Mouse (Mus musculus): ENCODE measurements around the gene Ankrd34a. TPM values are rescaled to one million over a fixed set of nuclear protein-coding genes. Genes with fewer than 3 reads are reported as not detected.
A peak's percentile ranks its signal among the peaks of the same experiment; 100 is the strongest.
"Not testable (repeated sequence)": the region's sequence is repeated elsewhere in the genome, so short reads cannot be mapped to it uniquely, and the experiment has no call there.

Gene Ankrd34a
- total RNA-seq, 2 experiments from 2014 or later: not detected

DNA sequence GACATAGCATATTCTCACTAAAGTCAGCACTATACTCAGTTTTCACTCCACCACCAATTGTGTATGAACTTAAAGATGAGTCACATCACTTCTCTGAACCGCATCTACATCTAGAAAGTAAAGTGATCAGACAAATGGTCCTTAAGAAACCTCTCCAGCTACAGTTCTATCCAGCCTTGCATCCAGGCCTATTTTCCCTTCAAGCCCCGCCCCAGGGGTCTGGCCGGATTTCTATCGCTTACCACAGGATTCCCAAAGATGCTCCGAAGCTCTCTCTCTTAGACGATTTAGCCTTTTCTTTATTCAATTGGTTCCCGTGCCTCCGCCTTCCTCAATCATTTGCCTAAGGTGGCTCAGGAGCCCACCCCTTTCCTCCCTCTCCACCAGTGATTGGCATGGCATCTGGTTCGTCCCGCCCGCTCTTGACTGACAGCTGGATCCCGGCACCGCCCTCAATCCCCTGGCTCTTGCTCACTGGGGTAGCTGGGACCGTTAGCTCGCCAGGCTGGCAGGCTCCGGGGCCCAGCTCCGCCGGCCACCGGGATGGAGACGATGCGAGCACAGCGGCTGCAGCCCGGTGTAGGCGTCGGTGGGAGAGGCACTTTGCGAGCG lies 4.3 kb downstream of the Ankrd34a start, which contains the start of gene Lix1l:
Gene Lix1l, plus strand, starts transcription at position 511 of the 612 bp plus-strand sequence.
- ATAC-seq (replicated peaks; ENCODE audit: low FRiP score, poor library complexity, severe bottlenecking): no peak

- no peak for ATAC-seq (replicated peaks; ENCODE audit: low FRiP score, poor library complexity, severe bottlenecking)
These were observed 4.9 kb downstream of the Ankrd34a start for GRCm38 (mm10) chr3:96601251-96601787.

DNA sequence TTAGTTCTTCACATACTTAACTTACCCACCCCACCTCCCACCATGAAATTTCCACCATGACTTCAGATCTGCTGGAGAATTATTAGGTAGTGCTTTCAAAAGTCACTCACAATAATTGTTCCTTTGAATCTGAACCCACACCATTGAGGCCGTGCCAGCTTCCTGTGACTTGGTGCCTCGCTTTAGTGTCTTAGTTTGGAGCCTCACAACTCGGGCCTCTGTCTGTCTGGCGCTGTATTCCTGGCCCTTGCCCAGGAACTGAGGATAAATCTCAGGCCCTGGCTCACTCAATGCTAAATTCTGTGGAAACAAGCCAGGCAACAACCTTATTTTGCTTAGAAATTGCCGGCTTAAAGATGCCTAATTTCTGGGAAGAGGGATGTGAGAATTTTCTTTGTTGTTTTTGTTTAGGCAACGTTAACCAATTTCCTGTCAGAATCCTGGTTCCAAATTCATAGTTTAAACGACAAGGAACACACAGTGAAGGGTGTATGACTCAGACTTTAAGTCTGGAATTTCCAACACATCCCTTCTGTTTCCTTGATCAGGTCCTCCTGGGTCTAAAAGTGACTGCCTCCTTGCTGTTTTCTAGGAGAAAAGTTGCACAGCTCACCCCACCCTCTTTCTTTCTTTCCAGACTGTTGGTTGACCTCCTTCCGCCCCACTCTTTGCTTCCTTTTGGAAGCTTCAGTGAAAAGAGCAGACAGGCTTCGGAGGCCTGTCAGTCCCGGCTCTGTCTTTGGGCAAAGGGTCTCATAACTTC lies 5.7 kb downstream of the Ankrd34a start:
- ATAC-seq (replicated peaks; ENCODE audit: low FRiP score, poor library complexity, severe bottlenecking): no peak

DNA sequence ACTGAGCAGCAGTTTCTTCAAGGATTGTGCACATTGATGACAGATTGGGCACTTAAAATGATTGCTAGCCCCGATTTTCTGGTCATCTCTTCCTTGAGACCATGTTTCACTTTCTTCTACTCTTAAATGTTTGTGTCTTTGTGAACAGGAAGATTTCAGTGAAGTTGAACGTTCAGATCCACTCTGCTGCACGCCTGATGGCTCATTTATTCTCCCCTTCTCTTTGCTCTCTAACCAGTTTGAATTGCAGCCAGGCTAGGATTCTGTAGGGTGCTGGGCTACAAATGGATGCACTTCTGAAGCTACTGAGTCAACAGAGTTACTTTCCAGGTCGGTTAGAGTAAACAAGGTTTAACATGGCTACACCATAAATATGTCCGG lies 6.3 kb downstream of the Ankrd34a start:
- no peak for ATAC-seq (replicated peaks; ENCODE audit: low FRiP score, poor library complexity, severe bottlenecking)

- no peak for ATAC-seq (replicated peaks; ENCODE audit: low FRiP score, poor library complexity, severe bottlenecking)
These were observed 6.9 kb downstream of the Ankrd34a start for GRCm38 (mm10) chr3:96603311-96603710.

DNA sequence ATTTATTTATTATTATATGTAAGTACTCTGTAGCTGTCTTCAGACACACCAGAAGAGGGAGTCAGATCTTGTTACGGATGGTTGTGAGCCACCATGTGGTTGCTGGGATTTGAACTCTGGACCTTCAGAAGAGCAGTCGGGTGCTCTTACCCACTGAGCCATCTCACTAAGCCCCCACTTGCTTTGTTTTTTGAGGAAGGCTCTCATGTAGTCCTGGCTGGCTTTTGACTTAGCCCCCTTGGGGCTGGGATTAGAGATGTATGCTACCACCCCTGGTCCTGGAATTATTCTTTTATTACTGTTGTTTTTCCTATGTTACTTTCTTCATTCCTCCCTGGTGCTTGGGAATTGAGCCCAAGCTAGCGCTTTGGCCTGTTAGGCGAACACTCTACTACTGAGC lies 9.6 kb downstream of the Ankrd34a start:
- ATAC-seq (replicated peaks; ENCODE audit: low FRiP score, poor library complexity, severe bottlenecking): not testable (repeated sequence)

DNA sequence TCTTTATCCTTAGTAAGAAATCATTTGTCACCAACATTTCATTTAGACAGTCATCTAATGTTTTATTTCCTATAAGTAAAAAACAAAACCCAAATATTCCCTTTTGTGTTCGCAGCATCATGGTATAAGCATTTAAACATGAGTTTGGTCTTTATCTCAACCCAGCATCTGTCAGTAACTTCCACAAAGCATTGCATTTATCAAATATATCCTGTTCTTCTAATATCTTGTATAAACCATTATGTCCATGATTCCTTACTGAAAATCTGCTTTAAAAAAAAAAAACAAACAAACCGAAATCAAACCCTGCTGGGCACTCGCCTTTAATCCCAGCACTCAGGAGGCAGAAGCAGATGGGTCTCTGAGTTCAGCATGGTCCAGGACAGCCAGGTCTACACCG lies 10.2 kb downstream of the Ankrd34a start:
- ATAC-seq (replicated peaks; ENCODE audit: low FRiP score, poor library complexity, severe bottlenecking): no peak

DNA sequence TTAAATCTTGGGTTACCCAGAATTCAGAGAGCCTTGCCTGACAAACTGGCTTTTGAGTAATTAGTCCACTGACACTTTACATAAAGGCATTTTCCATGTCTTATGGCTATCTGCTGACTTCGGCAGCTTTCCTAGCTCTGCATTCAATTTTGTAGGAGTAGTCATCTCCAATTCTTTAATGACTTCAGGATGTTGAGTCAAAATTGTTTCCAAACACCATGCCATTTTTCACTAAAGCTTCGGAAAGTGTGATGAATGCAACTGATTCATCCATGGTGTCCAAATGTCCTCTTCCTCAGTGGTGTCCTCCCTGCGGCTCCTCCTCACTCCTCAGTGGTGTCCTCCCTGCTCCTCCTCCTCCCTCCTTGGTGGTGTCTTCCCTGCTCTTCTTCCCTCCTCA lies 21.5 kb downstream of the Ankrd34a start:
- no peak for ATAC-seq (replicated peaks; ENCODE audit: low FRiP score, poor library complexity, severe bottlenecking)

- no peak for ATAC-seq (replicated peaks; ENCODE audit: low FRiP score, poor library complexity, severe bottlenecking)
These were observed 26.8 kb downstream of the Ankrd34a start for GRCm38 (mm10) chr3:96623201-96623600.

DNA sequence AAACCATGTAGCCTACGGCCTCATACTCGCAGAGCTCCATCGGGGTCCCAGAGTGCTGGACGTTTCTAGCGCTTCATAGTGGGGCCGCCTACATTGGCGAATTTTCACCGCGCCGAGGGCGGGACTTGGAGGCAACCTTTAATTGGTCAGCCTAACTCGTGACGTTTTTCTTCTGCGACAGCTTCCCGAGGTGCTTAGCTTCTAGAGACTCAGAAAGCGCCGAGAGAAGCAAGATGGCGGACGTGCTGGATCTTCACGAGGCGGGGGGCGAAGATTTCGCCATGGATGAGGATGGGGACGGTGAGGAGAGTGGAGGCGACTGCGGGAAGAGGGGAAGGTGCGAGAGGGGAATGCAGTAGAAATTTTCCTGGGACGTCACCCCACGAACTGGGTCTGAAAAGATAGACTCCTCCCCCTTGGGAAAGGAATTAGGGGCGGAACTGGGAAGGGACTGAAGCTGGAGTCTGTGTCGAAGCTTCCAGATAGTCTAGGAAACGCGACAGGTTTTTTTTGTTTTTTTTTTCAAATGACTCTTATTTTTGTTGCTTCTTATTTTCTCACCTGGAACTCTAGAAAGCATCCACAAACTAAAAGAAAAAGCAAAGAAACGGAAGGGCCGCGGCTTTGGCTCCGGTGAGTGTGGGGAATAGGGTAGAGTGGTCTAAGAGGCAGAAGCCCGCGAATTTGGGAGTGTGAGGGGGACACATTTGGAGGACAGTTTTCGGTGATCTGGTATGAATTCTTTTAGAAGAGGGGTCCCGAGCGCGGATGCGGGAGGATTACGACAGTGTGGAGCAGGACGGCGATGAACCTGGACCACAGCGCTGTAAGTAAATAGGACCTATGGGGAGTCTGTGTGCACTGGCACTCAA lies 33.5 kb downstream of the Ankrd34a start, which contains the start of gene Rbm8a:
Gene Rbm8a, plus strand, starts transcription at position 205 of the 872 bp plus-strand sequence.
- ATAC-seq (replicated peaks; ENCODE audit: low FRiP score, poor library complexity, severe bottlenecking): peak; percentile 97

DNA sequence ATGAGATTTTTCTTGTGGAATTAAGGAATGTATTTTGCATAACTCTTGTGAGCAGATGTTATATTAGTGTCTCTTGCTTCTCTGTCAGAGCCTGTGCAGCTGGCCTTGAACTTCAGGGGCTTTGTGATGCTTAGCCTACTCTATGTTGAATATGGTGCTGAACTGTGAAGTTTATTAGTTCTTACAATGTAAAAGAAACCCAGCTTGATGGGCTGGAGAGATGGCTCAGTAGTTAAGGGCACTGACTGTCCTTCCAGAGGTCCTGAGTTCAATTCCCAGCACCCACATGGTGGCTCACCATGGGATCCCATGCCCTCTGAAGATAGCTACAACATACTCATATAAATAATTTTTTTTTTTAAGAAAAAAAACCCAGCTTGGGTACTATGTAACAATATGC lies 35.6 kb downstream of the Ankrd34a start:
- no peak for ATAC-seq (replicated peaks; ENCODE audit: low FRiP score, poor library complexity, severe bottlenecking)

GRCm38 (mm10) chr3:96634015-96634414 lies 37.6 kb downstream of the Ankrd34a start:
- no peak for ATAC-seq (replicated peaks; ENCODE audit: low FRiP score, poor library complexity, severe bottlenecking)

DNA sequence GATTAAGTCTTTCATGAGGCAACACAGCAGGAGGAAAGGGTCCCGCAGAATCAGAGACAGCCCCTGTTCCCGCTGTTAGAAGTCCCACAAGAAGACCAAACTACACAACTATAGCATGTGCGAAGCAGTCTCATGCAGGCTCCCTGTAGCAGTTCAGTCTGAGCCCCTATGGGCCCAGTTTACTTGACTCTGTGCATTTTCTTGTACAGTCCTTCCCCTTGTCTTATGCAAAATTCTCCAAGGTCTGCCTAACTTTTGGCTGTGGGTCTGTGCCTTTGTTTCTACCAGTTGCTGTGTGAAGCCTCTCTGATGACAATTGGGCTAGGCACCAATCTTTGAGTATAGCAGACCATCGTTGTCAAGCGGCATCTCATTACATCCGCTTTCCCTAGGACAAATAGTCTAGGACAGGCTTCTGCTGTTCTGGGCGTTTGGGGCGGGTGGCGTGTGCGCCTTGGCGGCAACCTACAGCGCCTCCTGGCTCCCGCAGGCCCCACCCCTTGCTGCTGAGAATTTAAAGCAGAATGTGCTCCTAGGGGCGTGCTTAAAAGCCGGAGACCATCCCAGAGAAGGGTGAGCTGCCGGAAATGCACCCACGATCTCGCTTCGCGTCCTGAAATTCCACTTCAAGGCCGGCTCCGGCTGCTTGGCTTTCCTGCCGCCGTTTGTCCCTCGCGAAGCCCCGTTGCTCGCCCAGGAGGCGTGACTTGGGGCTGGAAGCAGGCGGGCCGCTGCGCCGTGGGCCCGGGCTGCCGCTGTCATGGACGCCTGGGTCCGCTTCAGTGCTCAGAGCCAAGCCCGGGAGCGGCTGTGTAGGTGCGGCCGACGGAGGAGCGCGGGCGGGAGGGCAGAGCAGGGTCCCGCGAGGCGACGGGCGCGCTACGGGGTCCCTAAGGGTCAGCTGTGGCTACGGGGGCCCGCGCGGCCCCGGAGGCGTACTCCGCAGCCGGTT lies 38.8 kb downstream of the Ankrd34a start, which contains the start of the genes Pex11b and Gm42957:
Gene Pex11b, plus strand, starts transcription at position 449 of the 952 bp plus-strand sequence.
Gene Gm42957, plus strand, starts transcription at position 547 of the 952 bp plus-strand sequence.
- peak; percentile 96 for ATAC-seq (replicated peaks; ENCODE audit: low FRiP score, poor library complexity, severe bottlenecking)

DNA sequence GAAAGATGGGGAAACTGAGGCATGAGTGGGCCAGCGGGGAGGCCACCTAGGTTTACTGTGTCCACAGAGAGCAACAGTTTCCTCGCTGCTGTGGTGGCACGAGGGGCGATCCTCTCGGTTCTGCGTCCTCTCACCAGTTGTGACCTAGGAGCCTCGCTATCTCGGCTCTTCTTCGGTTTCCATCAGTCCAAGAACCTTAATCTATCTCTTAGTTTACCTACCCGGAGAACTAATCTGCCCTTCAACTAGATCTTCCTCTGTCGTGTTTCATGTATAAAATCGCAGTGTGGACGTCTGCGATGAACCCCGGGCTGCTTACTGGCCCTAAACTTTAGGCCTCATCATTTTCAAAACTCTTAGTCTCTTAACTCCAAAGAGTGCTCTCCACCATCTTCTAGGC lies 39.5 kb downstream of the Ankrd34a start:
- no peak for ATAC-seq (replicated peaks; ENCODE audit: low FRiP score, poor library complexity, severe bottlenecking)

DNA sequence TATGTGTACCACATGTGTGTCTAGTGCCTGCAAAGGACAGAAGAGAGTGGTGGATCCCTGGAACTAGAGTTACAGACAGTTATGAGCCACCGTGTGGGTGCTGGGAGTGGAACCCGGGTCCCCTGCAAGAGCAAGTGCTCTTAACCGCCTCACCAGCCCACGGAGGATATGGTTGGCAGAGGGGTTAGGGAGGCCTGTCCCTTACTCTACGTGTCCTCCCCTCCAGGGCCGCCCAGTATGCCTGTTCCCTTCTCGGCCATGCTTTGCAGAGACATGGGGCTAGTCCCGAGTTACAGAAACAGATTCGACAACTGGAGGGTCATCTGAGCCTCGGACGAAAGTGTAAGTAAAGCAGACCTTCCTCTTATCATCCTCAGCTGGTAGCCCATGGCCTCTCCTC lies 40.0 kb downstream of the Ankrd34a start:
- no peak for ATAC-seq (replicated peaks; ENCODE audit: low FRiP score, poor library complexity, severe bottlenecking)

DNA sequence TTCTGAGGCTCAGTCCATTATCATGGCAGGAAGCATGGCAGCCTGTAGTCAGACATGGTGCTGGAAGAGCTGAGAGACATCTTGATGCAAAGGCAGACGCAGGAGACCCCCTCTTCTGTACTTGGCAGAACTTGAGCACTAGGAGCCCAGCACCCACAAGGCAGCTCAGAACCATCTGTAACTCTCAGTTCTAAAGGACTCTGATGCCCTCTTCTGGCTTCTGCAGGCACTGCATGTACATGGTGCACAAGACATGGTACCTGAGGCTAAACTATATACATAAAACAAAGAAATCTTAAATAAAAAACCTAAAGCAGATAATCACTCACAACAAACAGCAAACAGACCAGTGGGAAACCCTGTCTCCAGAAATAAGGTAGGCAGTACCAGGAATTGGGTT lies 42.8 kb downstream of the Ankrd34a start:
- peak; percentile 64; the same call in 1 of the 2 replicates for ATAC-seq (replicated peaks; ENCODE audit: low FRiP score, poor library complexity, severe bottlenecking)

DNA sequence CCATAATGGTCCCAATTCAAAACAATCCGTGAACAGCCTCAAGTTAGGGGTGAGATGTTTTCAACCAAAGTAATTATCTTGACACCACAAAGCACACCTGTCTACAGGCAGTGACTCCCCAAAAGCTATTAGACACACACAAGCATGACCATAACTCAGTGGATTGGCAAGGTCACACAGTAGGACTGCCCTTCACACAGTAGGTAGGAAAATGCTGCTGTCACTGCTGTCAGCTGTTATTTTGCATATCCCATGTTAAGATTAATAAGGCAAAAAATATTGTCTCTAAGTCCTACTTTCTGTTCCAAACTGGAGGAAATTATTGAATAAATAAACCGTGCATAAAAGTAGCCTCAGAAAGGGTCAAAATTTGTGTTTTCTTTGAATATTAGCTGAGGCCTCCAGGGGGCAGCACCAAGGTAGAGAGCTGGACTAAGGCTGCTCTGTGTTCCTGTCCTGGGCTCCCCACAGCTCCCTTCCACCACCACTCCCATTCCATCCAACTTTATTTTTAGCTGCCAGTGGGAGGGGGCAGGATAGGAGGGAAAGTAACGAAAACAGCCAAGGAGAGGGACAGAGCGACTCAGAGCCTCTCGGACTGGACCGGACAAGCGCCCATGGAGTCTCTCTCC lies 48.7 kb downstream of the Ankrd34a start, which contains the start of gene Itga10:
Gene Itga10, plus strand, starts transcription at position 567 of the 632 bp plus-strand sequence.
- peak; percentile 66 for ATAC-seq (replicated peaks; ENCODE audit: low FRiP score, poor library complexity, severe bottlenecking)

- ATAC-seq (replicated peaks; ENCODE audit: low FRiP score, poor library complexity, severe bottlenecking): no peak
These were observed 50.9 kb downstream of the Ankrd34a start for GRCm38 (mm10) chr3:96647365-96647764.

Measured in erythroid progenitor cell, adult 5-6 weeks (primary cell).